Mouse (Mus musculus): ENCODE data around the gene Cnppd1.

Cnppd1 gene

GRCm38 (mm10) chr1:75147411-75148135, 5.1 kb upstream of the Cnppd1 start:
- no peak for DNase-seq

GRCm38 (mm10) chr1:75145589-75145988, 3.1 kb upstream of the Cnppd1 start:
- no peak for DNase-seq

GRCm38 (mm10) chr1:75141486-75142190, 873 bp downstream of the Cnppd1 start:
- peak; percentile 48 for DNase-seq

- DNase-seq = no peak
Observed at GRCm38 (mm10) chr1:75140601-75141190, 1.8 kb downstream of the Cnppd1 start.

GRCm38 (mm10) chr1:75138448-75138847, 4.1 kb downstream of the Cnppd1 start:
- no peak for DNase-seq

GRCm38 (mm10) chr1:75136730-75137129, 5.8 kb downstream of the Cnppd1 start:
- no peak for DNase-seq

GRCm38 (mm10) chr1:75136293-75136692, 6.2 kb downstream of the Cnppd1 start:
- no peak for DNase-seq

GRCm38 (mm10) chr1:75133421-75134207, 8.9 kb downstream of the Cnppd1 start, which contains the start of gene Slc23a3:
Slc23a3 (minus strand) TSS chr1:75133890.
- DNase-seq = no peak

GRCm38 (mm10) chr1:75128641-75129040, 13.9 kb downstream of the Cnppd1 start:
- no peak for DNase-seq

GRCm38 (mm10) chr1:75125418-75125817, 17.1 kb downstream of the Cnppd1 start:
- DNase-seq = no peak

GRCm38 (mm10) chr1:75124346-75125321, 17.9 kb downstream of the Cnppd1 start, which contains the start of gene Nhej1:
Nhej1 (minus strand) TSS chr1:75125200.
- DNase-seq = peak; percentile 93

GRCm38 (mm10) chr1:75122211-75122610, 20.3 kb downstream of the Cnppd1 start:
- DNase-seq = no peak

Measured in cerebellum, adult 8-10 months (tissue).